Mouse (Mus musculus): ENCODE results near the gene Lcorl. TPM values are rescaled to one million over a fixed set of nuclear protein-coding genes. Genes with fewer than 3 reads are reported as not detected.

Lcorl gene
- polyA plus RNA-seq, 1 experiment from 2014 or later = 60.9 TPM

DNA sequence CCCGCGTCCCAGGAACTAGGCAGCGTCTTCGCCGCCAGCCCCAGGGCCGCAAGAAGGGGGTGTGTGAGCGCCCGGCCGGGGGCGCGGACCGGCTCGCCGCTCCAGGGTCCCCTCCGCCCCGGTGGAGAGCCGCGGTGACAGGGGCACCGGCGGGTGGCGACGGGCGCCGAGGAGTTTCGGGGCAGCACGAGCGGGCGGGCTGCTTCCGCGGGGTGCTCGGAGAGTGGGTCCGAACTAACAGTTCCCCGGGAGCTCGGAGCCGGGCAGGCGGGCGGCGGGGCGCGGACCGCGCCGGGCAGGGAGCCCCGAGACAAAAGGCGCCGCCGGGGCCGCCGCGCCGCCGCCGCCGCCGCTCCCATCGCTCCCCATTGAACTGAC, 550 bp downstream of the Lcorl start:
- peak overlapping the region; percentile 94 for H3K4me3 ChIP-seq (ENCODE audit: low read depth, low read length)
- H3K9ac ChIP-seq (ENCODE audit: low read depth, low read length) = peak overlapping the region; percentile 93
- WGBS = under 1% methylated on average over 28 of the region's 56 CpGs
- H3K27ac ChIP-seq (ENCODE audit: low read length) = peak overlapping the region; percentile 99
- H3K9me3 ChIP-seq (replicated peaks; ENCODE audit: control insufficient read depth, low read length, poor library complexity, severe bottlenecking) = no peaks in the 10 kb centered on the region
- H3K36me3 ChIP-seq (ENCODE audit: control insufficient read depth, insufficient read depth, low read length) = no peaks in the 10 kb centered on the region
- no peaks in the 10 kb centered on the region for H3K27me3 ChIP-seq (ENCODE audit: control insufficient read depth, insufficient read depth, low read depth, low read length)
- ATAC-seq = peak; percentile 23
- H3K4me1 ChIP-seq (ENCODE audit: control insufficient read depth, insufficient read depth, low read length) = peaks cover 7% of the 10 kb centered on the region
- H3K4me2 ChIP-seq (ENCODE audit: low read length) = peak overlapping the region; percentile 66

DNA sequence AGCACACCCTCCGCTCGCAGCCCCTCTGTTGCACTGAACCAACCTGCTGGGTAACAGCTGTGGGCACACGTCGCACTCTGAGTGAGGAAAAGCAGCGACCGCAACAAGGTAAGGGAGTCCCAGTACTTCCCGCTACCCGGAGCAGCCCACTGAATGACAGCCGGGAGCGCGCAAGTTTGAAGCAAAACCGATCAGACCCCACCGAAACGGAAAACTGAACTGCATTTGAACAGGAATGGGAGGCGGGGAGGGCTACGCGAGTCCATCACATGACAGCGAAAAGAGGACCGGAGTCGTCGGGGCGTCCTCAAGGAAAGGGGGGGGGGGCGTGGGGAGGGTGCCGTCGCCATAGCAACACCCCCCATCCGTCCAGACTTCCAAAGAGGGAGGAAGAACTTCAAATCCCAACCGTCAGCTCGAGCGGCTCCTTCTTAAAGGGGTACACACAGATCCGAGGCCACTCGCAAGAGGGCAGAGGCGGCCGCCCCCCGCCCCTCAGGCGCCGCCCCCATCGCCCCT, 1.1 kb downstream of the Lcorl start:
- peak overlapping the region; percentile 94 for H3K4me3 ChIP-seq (ENCODE audit: low read depth, low read length)
- H3K4me2 ChIP-seq (ENCODE audit: low read length) = peak overlapping the region; percentile 66
- H3K36me3 ChIP-seq (ENCODE audit: control insufficient read depth, insufficient read depth, low read length) = no peaks in the 10 kb centered on the region
- peak; percentile 61 for ATAC-seq
- peaks cover 7% of the 10 kb centered on the region for H3K4me1 ChIP-seq (ENCODE audit: control insufficient read depth, insufficient read depth, low read length)
- H3K27me3 ChIP-seq (ENCODE audit: control insufficient read depth, insufficient read depth, low read depth, low read length) = no peaks in the 10 kb centered on the region
- H3K9ac ChIP-seq (ENCODE audit: low read depth, low read length) = peak overlapping the region; percentile 93
- H3K27ac ChIP-seq (ENCODE audit: low read length) = peak overlapping the region; percentile 99
- H3K9me3 ChIP-seq (replicated peaks; ENCODE audit: control insufficient read depth, low read length, poor library complexity, severe bottlenecking) = no peaks in the 10 kb centered on the region
- WGBS = 0% methylated on average over 26 of the region's 37 CpGs

DNA sequence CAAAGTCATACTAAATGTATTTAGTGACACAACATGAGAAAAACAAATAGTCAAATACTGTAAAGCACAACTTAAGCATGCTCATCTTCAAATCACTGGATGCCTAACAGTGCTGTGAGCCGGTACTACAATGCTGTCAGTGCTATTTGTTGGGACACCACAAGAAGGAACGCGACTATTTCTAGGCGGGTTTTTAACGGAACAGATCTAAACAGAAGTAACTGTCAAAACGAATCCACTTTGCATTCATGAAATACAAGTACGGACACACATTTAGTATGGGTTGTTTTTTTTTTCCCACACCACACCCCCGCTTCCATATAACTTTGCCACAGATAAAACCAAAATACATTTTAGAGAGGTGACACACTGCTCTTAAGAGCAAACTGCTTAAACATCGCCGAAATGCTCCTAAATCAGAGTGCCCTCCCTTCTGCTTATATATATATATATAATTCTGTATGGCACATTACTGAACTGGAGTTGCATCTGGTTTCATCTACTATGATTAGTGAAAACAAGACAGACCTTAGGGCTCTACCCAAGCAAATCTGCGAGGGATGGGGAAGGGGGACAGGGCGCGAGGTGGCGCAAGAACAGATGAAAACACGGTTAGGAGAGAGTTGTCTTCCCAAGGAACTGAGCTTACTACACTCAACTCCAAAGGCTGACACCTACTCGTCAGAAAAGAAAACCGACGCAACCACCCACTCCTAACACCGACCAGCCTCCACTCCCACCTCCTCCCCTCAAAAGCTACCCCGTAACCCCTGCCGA, 1.7 kb downstream of the Lcorl start:
- H3K27ac ChIP-seq (ENCODE audit: low read length) = peak overlapping the region; percentile 99
- peak; percentile 11 for ATAC-seq
- peaks cover 7% of the 10 kb centered on the region for H3K4me1 ChIP-seq (ENCODE audit: control insufficient read depth, insufficient read depth, low read length)
- H3K4me2 ChIP-seq (ENCODE audit: low read length) = peak overlapping the region; percentile 66
- no peaks in the 10 kb centered on the region for H3K27me3 ChIP-seq (ENCODE audit: control insufficient read depth, insufficient read depth, low read depth, low read length)
- H3K4me3 ChIP-seq (ENCODE audit: low read depth, low read length) = peak overlapping the region; percentile 94
- H3K36me3 ChIP-seq (ENCODE audit: control insufficient read depth, insufficient read depth, low read length) = no peaks in the 10 kb centered on the region
- WGBS = 19% methylated on average over 21 of the region's 21 CpGs
- H3K9me3 ChIP-seq (replicated peaks; ENCODE audit: control insufficient read depth, low read length, poor library complexity, severe bottlenecking) = no peaks in the 10 kb centered on the region
- peak overlapping the region; percentile 93 for H3K9ac ChIP-seq (ENCODE audit: low read depth, low read length)

DNA sequence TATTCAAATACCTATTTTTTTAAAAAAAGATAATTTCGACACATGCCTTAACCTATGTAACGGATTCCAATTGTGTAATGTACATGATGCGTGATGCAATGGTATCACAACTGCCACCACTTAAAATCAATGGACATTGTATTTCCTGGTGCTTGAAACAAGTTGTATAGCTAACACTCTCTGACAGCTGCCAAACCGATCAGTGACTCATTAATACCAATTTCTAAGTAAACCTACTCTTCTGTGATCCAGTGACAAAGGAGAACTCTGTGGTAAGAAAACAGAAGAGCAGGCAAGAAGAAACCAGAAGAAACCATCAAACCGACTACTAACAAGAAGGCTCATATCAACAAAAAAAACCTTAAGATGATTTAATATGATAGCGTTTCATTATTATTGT, 12.7 kb downstream of the Lcorl start:
- Histone ChIP-seq H3K4me1 (ENCODE audit: control insufficient read depth, insufficient read depth, low read length) (no peaks in the 10 kb centered on the region), H3K9ac (ENCODE audit: low read depth, low read length) (no peak overlapping the region), H3K27me3 (ENCODE audit: control insufficient read depth, insufficient read depth, low read depth, low read length) (no peaks in the 10 kb centered on the region), H3K27ac (ENCODE audit: low read length) (no peak overlapping the region), H3K4me2 (ENCODE audit: low read length) (no peak overlapping the region), H3K36me3 (ENCODE audit: control insufficient read depth, insufficient read depth, low read length) (no peaks in the 10 kb centered on the region), H3K4me3 (ENCODE audit: low read depth, low read length) (no peak overlapping the region), H3K9me3 (replicated peaks; ENCODE audit: control insufficient read depth, low read length, poor library complexity, severe bottlenecking) (no peaks in the 10 kb centered on the region)
- WGBS = 97% methylated on average over 6 of the region's 6 CpGs
- no peak for ATAC-seq

GRCm38 (mm10) chr5:45835131-45835530, 22.3 kb downstream of the Lcorl start:
- H3K9me3 ChIP-seq (replicated peaks; ENCODE audit: control insufficient read depth, low read length, poor library complexity, severe bottlenecking) = no peaks in the 10 kb centered on the region
- no peak for ATAC-seq

GRCm38 (mm10) chr5:45811527-45811926, 45.9 kb downstream of the Lcorl start:
- no peak overlapping the region for H3K4me3 ChIP-seq (ENCODE audit: low read depth, low read length)
- H3K36me3 ChIP-seq (ENCODE audit: control insufficient read depth, insufficient read depth, low read length) = no peaks in the 10 kb centered on the region
- no peak overlapping the region for H3K27ac ChIP-seq (ENCODE audit: low read length)
- H3K4me1 ChIP-seq (ENCODE audit: control insufficient read depth, insufficient read depth, low read length) = no peaks in the 10 kb centered on the region
- 96% methylated on average over 4 of the region's 4 CpGs for WGBS
- H3K4me2 ChIP-seq (ENCODE audit: low read length) = no peak overlapping the region
- peaks cover 7% of the 10 kb centered on the region; the same call in 1 of the 2 replicates for H3K9me3 ChIP-seq (replicated peaks; ENCODE audit: control insufficient read depth, low read length, poor library complexity, severe bottlenecking)
- no peak for ATAC-seq
- no peaks in the 10 kb centered on the region for H3K27me3 ChIP-seq (ENCODE audit: control insufficient read depth, insufficient read depth, low read depth, low read length)
- H3K9ac ChIP-seq (ENCODE audit: low read depth, low read length) = no peak overlapping the region

More at GRCm38 (mm10) chr5:45835131-45835530, 22.3 kb downstream of the Lcorl start:
- H3K9ac ChIP-seq (ENCODE audit: low read depth, low read length) = no peak overlapping the region
- H3K27ac ChIP-seq (ENCODE audit: low read length) = no peak overlapping the region
- no peaks in the 10 kb centered on the region for H3K27me3 ChIP-seq (ENCODE audit: control insufficient read depth, insufficient read depth, low read depth, low read length)
- 99% methylated on average over 2 of the region's 2 CpGs for WGBS
- no peak overlapping the region for H3K4me3 ChIP-seq (ENCODE audit: low read depth, low read length)
- no peaks in the 10 kb centered on the region for H3K36me3 ChIP-seq (ENCODE audit: control insufficient read depth, insufficient read depth, low read length)
- H3K4me2 ChIP-seq (ENCODE audit: low read length) = no peak overlapping the region
- no peaks in the 10 kb centered on the region for H3K4me1 ChIP-seq (ENCODE audit: control insufficient read depth, insufficient read depth, low read length)

DNA sequence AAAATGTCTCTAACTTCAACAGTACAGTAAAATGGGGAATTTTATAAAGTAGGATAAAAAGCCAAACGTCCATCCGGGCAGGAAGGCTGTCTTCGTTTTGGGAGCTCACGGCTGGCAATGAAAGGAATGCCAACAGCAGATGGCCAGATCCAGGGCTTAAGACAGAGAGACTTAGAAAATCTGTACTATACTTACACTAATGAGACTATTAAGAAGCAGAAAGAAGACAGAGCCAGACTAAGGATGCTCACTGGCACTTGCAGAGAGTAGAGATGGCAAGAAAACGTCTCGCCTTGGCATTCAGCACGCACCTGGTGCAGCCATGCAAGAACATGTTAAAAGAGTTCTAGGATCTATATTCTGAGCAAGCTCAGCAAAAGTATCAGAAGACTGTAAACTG, 65.6 kb downstream of the Lcorl start:
- H3K4me1 ChIP-seq (ENCODE audit: control insufficient read depth, insufficient read depth, low read length) = no peaks in the 10 kb centered on the region
- no peaks in the 10 kb centered on the region for H3K36me3 ChIP-seq (ENCODE audit: control insufficient read depth, insufficient read depth, low read length)
- H3K4me2 ChIP-seq (ENCODE audit: low read length) = no peak overlapping the region
- no peak overlapping the region for H3K9ac ChIP-seq (ENCODE audit: low read depth, low read length)
- WGBS = 90% methylated on average over 7 of the region's 7 CpGs
- H3K4me3 ChIP-seq (ENCODE audit: low read depth, low read length) = no peak overlapping the region
- no peaks in the 10 kb centered on the region for H3K27me3 ChIP-seq (ENCODE audit: control insufficient read depth, insufficient read depth, low read depth, low read length)
- H3K9me3 ChIP-seq (replicated peaks; ENCODE audit: control insufficient read depth, low read length, poor library complexity, severe bottlenecking) = no peaks in the 10 kb centered on the region
- no peak for ATAC-seq
- no peak overlapping the region for H3K27ac ChIP-seq (ENCODE audit: low read length)

DNA sequence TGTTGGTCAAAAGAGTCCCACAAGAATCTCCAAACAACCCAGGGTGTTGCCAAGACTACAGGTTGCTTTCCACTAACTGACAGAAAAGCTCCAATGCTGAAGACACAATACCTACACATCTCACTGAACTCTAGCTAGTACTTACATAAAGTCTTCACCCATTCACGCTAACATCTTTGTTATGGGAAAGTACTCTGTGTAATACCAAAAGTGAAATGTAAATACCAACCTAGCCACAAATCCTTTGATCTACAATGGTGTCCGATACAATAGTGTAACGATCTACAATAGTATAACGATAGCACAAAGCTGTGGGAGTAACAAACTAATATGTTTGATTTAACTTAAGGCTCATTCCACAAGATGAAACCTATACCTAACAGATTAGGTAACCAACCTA, 67.2 kb downstream of the Lcorl start:
- no peak overlapping the region for H3K4me2 ChIP-seq (ENCODE audit: low read length)
- ATAC-seq = no peak
- no peak overlapping the region for H3K27ac ChIP-seq (ENCODE audit: low read length)
- H3K4me3 ChIP-seq (ENCODE audit: low read depth, low read length) = no peak overlapping the region
- H3K4me1 ChIP-seq (ENCODE audit: control insufficient read depth, insufficient read depth, low read length) = no peaks in the 10 kb centered on the region
- H3K27me3 ChIP-seq (ENCODE audit: control insufficient read depth, insufficient read depth, low read depth, low read length) = no peaks in the 10 kb centered on the region
- H3K36me3 ChIP-seq (ENCODE audit: control insufficient read depth, insufficient read depth, low read length) = no peaks in the 10 kb centered on the region
- 96% methylated on average over 4 of the region's 4 CpGs for WGBS
- H3K9ac ChIP-seq (ENCODE audit: low read depth, low read length) = no peak overlapping the region
- no peaks in the 10 kb centered on the region for H3K9me3 ChIP-seq (replicated peaks; ENCODE audit: control insufficient read depth, low read length, poor library complexity, severe bottlenecking)

DNA sequence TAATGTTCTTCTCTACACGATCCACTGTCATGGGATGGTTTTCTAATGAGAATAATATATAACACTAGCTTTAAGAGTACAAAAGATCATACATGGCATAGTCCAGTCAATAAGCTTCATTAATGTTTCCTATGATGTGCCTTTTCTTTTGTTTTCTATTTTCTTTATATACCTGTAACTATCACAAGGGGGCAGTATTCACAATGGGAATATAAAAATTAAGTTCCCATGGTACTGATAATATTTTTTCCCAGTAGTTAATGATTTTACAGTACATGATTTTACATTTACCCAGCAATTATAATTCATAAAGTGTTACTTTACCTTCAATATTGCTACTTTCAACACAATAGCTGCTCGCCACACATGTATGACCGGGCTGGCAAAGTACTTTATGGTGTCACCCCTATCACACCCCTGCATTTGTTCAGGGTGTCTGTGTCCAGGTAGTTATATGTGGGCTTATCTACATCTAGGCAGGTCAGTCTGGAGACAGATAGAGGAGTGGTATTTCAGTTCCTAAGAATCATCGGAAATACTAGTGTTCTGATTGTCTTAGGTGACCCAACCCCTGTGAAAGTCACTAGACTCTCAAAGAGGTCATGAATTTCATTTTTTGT, 99.8 kb downstream of the Lcorl start:
- 0 out of 2 replicates have a peak, but pooled peaks have one; percentile 60 for ATAC-seq
- Histone ChIP-seq H3K27ac (ENCODE audit: low read length) (no peak overlapping the region), H3K4me1 (ENCODE audit: control insufficient read depth, insufficient read depth, low read length) (no peaks in the 10 kb centered on the region), H3K36me3 (ENCODE audit: control insufficient read depth, insufficient read depth, low read length) (no peaks in the 10 kb centered on the region), H3K27me3 (ENCODE audit: control insufficient read depth, insufficient read depth, low read depth, low read length) (no peaks in the 10 kb centered on the region), H3K9me3 (replicated peaks; ENCODE audit: control insufficient read depth, low read length, poor library complexity, severe bottlenecking) (no peaks in the 10 kb centered on the region), H3K4me3 (ENCODE audit: low read depth, low read length) (no peak overlapping the region), H3K4me2 (ENCODE audit: low read length) (no peak overlapping the region), H3K9ac (ENCODE audit: low read depth, low read length) (no peak overlapping the region)
- 94% methylated on average over 4 of the region's 4 CpGs for WGBS
